Mouse (Mus musculus) liver, postnatal 0 days (tissue): ENCODE data around the gene Ap3b1.

Source experiments
- CTCF ChIP-seq: sonication (generic); IDR thresholded peaks from 2 replicates; pipeline ENCODE4 v1.5.1; 2016; ENCODE audit warnings: antibody characterized with exemption, low read depth
- EP300 ChIP-seq: IDR thresholded peaks from 2 replicates; pipeline ENCODE4 v1.6.1; 2016; ENCODE audit warnings: antibody characterized with exemption, low read depth, mild to moderate bottlenecking

- TF ChIP-seq CTCF (no peak), EP300 (no peak)
Measured at GRCm38 (mm10) chr13:94497521-94497920, 138.8 kb downstream of the Ap3b1 start.
